ENCODE assay signal across 8 mouse cellular contexts in the genomic region with DNA sequence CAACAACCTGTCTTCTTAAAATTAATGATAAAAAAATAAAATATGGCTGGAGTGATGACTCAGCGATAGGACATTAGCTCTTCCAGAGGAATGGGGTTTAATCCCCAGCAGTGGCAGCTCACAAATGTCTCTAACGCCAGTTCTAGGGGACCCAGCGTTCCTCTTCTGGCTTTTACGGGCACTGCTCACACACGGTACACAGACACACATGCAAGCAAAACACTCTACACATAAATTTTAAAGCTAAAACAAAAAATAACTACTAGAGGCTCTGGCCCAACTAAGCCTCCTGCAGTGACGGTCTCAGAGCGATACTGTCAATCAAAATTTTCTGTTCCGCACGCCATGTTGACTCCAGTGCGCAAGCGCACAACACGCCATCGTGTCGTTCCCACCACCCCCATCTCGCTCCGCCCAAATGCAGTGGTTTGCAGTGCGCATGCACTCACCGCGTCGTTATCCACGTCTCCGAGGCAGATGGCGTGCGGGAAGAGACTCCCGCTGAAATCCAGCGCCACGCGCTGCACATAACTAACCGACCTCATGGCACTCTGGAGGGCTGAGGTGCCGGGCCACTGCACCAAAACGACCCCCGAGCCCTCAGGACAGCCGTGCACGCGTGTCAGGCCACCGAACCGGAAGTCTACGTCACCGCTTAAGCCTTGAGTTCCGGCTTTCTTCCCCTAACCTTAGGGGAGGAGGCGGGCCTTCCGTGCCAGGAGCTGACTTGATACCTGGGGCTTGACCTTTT. TPM values are rescaled to one million over a fixed set of nuclear protein-coding genes. Genes with fewer than 3 reads are reported as not detected.
A peak's percentile ranks its signal among the peaks of the same experiment; 100 is the strongest.
DNase-seq lines count a peak whose midpoint lies in the region; ATAC-seq and TF ChIP-seq lines count a peak whose summit lies in the region.

A gene (minus strand): TSS at position 663 of the 751 bp plus-strand sequence.

- H3K27me3 ChIP-seq in heart, embryonic 10.5 days (ENCODE audit: insufficient read depth, poor library complexity, severe bottlenecking): no peaks in the 10 kb centered on the region
- H3K27me3 ChIP-seq in kidney, embryonic 15.5 days: no peaks in the 10 kb centered on the region

- under 1% methylated on average over 42 of the region's 42 CpGs for WGBS in heart, embryonic 10.5 days
- WGBS in kidney, embryonic 15.5 days: under 1% methylated on average over 42 of the region's 42 CpGs

- DNase-seq in A20 (ENCODE audit: low read depth, low spot score) (peak; percentile 99), liver (peak; percentile 96)
- peak; percentile 98 for DNase-seq in heart, embryonic 10.5 days (ENCODE audit: low spot score)
- peak; percentile 94 to 96 for DNase-seq in spleen, postnatal 4 days (ENCODE audit: low spot score in 2 of 2)

- TF ChIP-seq POLR2A in bone marrow macrophage, adult 2 months (IDR thresholded peaks at IDR 0.05; ENCODE audit: borderline replicate concordance, low read depth, low read length): no peak
- peak; percentile 95 for TF ChIP-seq POLR2A in embryonic fibroblast, embryonic 13.5 days (IDR thresholded peaks at IDR 0.05; ENCODE audit: low read depth, low read length)

- peak within 1 kb of the TSS; percentile 92 for H3K4me3 ChIP-seq in bone marrow macrophage, adult 2 months (ENCODE audit: insufficient read depth, low read length)
- H3K4me3 ChIP-seq in embryonic fibroblast, embryonic 13.5 days (ENCODE audit: insufficient read depth, low read length): peak within 1 kb of the TSS; percentile 45
- H3K4me3 ChIP-seq in heart, embryonic 10.5 days: peak within 1 kb of the TSS; percentile 69
- peak within 1 kb of the TSS; percentile 59 for H3K4me3 ChIP-seq in kidney, embryonic 15.5 days (replicated peaks)

- peak within 1 kb of the TSS; percentile 66 for H3K4me2 ChIP-seq in kidney, embryonic 15.5 days

- peaks cover 22% of the 10 kb centered on the region for H3K36me3 ChIP-seq in heart, embryonic 10.5 days
- H3K36me3 ChIP-seq in kidney, embryonic 15.5 days: peaks cover 25% of the 10 kb centered on the region

- H3K9me3 ChIP-seq in heart, embryonic 10.5 days: no peaks in the 10 kb centered on the region
- H3K9me3 ChIP-seq in kidney, embryonic 15.5 days (replicated peaks): no peaks in the 10 kb centered on the region

- TF ChIP-seq CTCF in bone marrow macrophage, adult 2 months (IDR thresholded peaks at IDR 0.05; ENCODE audit: low read depth, low read length): no peak
- no peak for TF ChIP-seq CTCF in embryonic fibroblast, embryonic 13.5 days (IDR thresholded peaks at IDR 0.05; ENCODE audit: borderline replicate concordance, insufficient read depth, low read length)

- ATAC-seq in kidney, embryonic 15.5 days (replicated peaks; ENCODE audit: low FRiP score): peak; percentile 94
- ATAC-seq in monocyte, adult 5-6 weeks (replicated peaks; ENCODE audit: insufficient number of reproducible peaks, low FRiP score, low TSS enrichment, poor library complexity, severe bottlenecking): peak; percentile 94

- peak within 1 kb of the TSS; percentile 54 for H3K9ac ChIP-seq in kidney, embryonic 15.5 days

- peak within 1 kb of the TSS; percentile 92 for H3K27ac ChIP-seq in bone marrow macrophage, adult 2 months (ENCODE audit: insufficient read depth, low read depth, low read length)
- H3K27ac ChIP-seq in embryonic fibroblast, embryonic 13.5 days (ENCODE audit: insufficient read depth, low read length): peak within 1 kb of the TSS; percentile 89
- H3K27ac ChIP-seq in heart, embryonic 10.5 days: peak within 1 kb of the TSS; percentile 95
- H3K27ac ChIP-seq in kidney, embryonic 15.5 days: peak within 1 kb of the TSS; percentile 96

- peaks cover 8% of the 10 kb centered on the region; the same call in 1 of the 2 replicates for H3K4me1 ChIP-seq in bone marrow macrophage, adult 2 months (ENCODE audit: control insufficient read depth, insufficient read depth, low read length)
- peaks cover 6% of the 10 kb centered on the region; the same call in 1 of the 2 replicates for H3K4me1 ChIP-seq in embryonic fibroblast, embryonic 13.5 days (ENCODE audit: control insufficient read depth, insufficient read depth, low read length)
- H3K4me1 ChIP-seq in heart, embryonic 10.5 days: peaks cover 8% of the 10 kb centered on the region
- H3K4me1 ChIP-seq in kidney, embryonic 15.5 days: peaks cover 16% of the 10 kb centered on the region

RNA-seq across cellular contexts. Expression of the gene that starts here (rescaled TPM):
- polyA plus RNA-seq in bone marrow macrophage, adult 2 months (2012; ENCODE audit: insufficient read depth, insufficient read length, missing spikeins): 5.5 and 6.8 TPM in 2 replicates
- 12.1 and 15.2 TPM in 2 replicates for polyA plus RNA-seq in embryonic fibroblast, embryonic 13.5 days (2011; ENCODE audit: insufficient read length, low read depth, missing spikeins)
- polyA plus RNA-seq in heart, embryonic 10.5 days (2016; fragmentation: Nextera tagmentation; extraction: Ambion mirVana): 36.9 and 37.1 TPM in 2 replicates
- 30.5 and 35.9 TPM in 2 replicates for polyA plus RNA-seq in kidney, embryonic 15.5 days (2015; fragmentation: Nextera tagmentation; extraction: Ambion mirVana)
- total RNA-seq in monocyte, adult 5-6 weeks (2017): 13.7 to 16.8 TPM (median 16.1 TPM) in 3 replicates

Comparison
In these comparisons a context has a peak if more than half of its experiments do, and no peak if none do; other contexts are left out.
1. Peak in every context shown above with its lines: DNase-seq, ATAC-seq, H3K4me3 ChIP-seq and H3K27ac ChIP-seq.